Mouse (Mus musculus): ENCODE data around the gene Nucb1. TPM values are rescaled to one million over a fixed set of nuclear protein-coding genes. Genes with fewer than 3 reads are reported as not detected.

The Nucb1 gene
- polyA plus RNA-seq, 1 experiment, result 115 TPM

GRCm38 (mm10) chr7:45539095-45539494 lies 28.9 kb upstream of the Nucb1 start:
- Histone ChIP-seq H3K79me2 (ENCODE audit: control insufficient read depth, insufficient read depth) (no peaks in the 10 kb centered on the region), H3ac (ENCODE audit: control insufficient read depth, insufficient read length, low read depth) (no peak overlapping the region), H3K4me3 (ENCODE audit: insufficient read depth, poor library complexity, severe bottlenecking) (no peak overlapping the region), H3K79me3 (ENCODE audit: low read depth) (no peaks in the 10 kb centered on the region), H3K36me3 (ENCODE audit: control insufficient read depth, insufficient read depth) (no peaks in the 10 kb centered on the region), H3K27me3 (ENCODE audit: control insufficient read depth, insufficient read depth, insufficient read length) (no peaks in the 10 kb centered on the region)
- TF ChIP-seq CTCF (IDR thresholded peaks at IDR 0.05; ENCODE audit: control insufficient read depth, insufficient read depth, insufficient read length) (no peak), CEBPB (IDR thresholded peaks at IDR 0.05; ENCODE audit: low read depth) (no peak), MYOD1 (IDR thresholded peaks at IDR 0.05; ENCODE audit: control insufficient read depth, insufficient read length, low read depth) (no peak), MAX (IDR thresholded peaks at IDR 0.05) (no peak), FOSL1 (IDR thresholded peaks at IDR 0.05; ENCODE audit: insufficient read depth, low read length, poor library complexity, severe bottlenecking) (no peak), USF1 (IDR thresholded peaks at IDR 0.05; ENCODE audit: low read depth) (no peak), MYOG (IDR thresholded peaks at IDR 0.05; ENCODE audit: control insufficient read depth, extremely low read depth, insufficient read length) (no peak)

- Histone ChIP-seq H3ac (ENCODE audit: control insufficient read depth, insufficient read length, low read depth) (no peak overlapping the region), H3K79me2 (ENCODE audit: control insufficient read depth, insufficient read depth) (no peaks in the 10 kb centered on the region), H3K27me3 (ENCODE audit: control insufficient read depth, insufficient read depth, insufficient read length) (no peaks in the 10 kb centered on the region), H3K4me3 (ENCODE audit: insufficient read depth, poor library complexity, severe bottlenecking) (no peak overlapping the region), H3K79me3 (ENCODE audit: low read depth) (no peaks in the 10 kb centered on the region), H3K36me3 (ENCODE audit: control insufficient read depth, insufficient read depth) (no peaks in the 10 kb centered on the region)
- TF ChIP-seq CTCF (IDR thresholded peaks at IDR 0.05; ENCODE audit: control insufficient read depth, insufficient read depth, insufficient read length) (no peak), FOSL1 (IDR thresholded peaks at IDR 0.05; ENCODE audit: insufficient read depth, low read length, poor library complexity, severe bottlenecking) (no peak), MAX (IDR thresholded peaks at IDR 0.05) (no peak), CEBPB (IDR thresholded peaks at IDR 0.05; ENCODE audit: low read depth) (no peak), USF1 (IDR thresholded peaks at IDR 0.05; ENCODE audit: low read depth) (no peak), MYOG (IDR thresholded peaks at IDR 0.05; ENCODE audit: control insufficient read depth, extremely low read depth, insufficient read length) (no peak), MYOD1 (IDR thresholded peaks at IDR 0.05; ENCODE audit: control insufficient read depth, insufficient read length, low read depth) (no peak)
Observed at GRCm38 (mm10) chr7:45538163-45539041, 28.2 kb upstream of the Nucb1 start.

- Histone ChIP-seq H3K27me3 (ENCODE audit: control insufficient read depth, insufficient read depth, insufficient read length) (no peaks in the 10 kb centered on the region), H3K36me3 (ENCODE audit: control insufficient read depth, insufficient read depth) (no peaks in the 10 kb centered on the region), H3K79me3 (ENCODE audit: low read depth) (no peaks in the 10 kb centered on the region), H3ac (ENCODE audit: control insufficient read depth, insufficient read length, low read depth) (no peak overlapping the region), H3K79me2 (ENCODE audit: control insufficient read depth, insufficient read depth) (no peaks in the 10 kb centered on the region), H3K4me3 (ENCODE audit: insufficient read depth, poor library complexity, severe bottlenecking) (no peak overlapping the region)
- TF ChIP-seq USF1 (IDR thresholded peaks at IDR 0.05; ENCODE audit: low read depth) (no peak), CEBPB (IDR thresholded peaks at IDR 0.05; ENCODE audit: low read depth) (no peak), FOSL1 (IDR thresholded peaks at IDR 0.05; ENCODE audit: insufficient read depth, low read length, poor library complexity, severe bottlenecking) (no peak), MYOD1 (IDR thresholded peaks at IDR 0.05; ENCODE audit: control insufficient read depth, insufficient read length, low read depth) (no peak), MAX (IDR thresholded peaks at IDR 0.05) (no peak), MYOG (IDR thresholded peaks at IDR 0.05; ENCODE audit: control insufficient read depth, extremely low read depth, insufficient read length) (no peak), CTCF (IDR thresholded peaks at IDR 0.05; ENCODE audit: control insufficient read depth, insufficient read depth, insufficient read length) (no peak)
Observed at GRCm38 (mm10) chr7:45537602-45538001, 27.4 kb upstream of the Nucb1 start.

GRCm38 (mm10) chr7:45535676-45536075 lies 25.5 kb upstream of the Nucb1 start:
- Histone ChIP-seq H3K79me2 (ENCODE audit: control insufficient read depth, insufficient read depth) (no peaks in the 10 kb centered on the region), H3K27me3 (ENCODE audit: control insufficient read depth, insufficient read depth, insufficient read length) (no peaks in the 10 kb centered on the region), H3K36me3 (ENCODE audit: control insufficient read depth, insufficient read depth) (no peaks in the 10 kb centered on the region), H3K79me3 (ENCODE audit: low read depth) (no peaks in the 10 kb centered on the region), H3ac (ENCODE audit: control insufficient read depth, insufficient read length, low read depth) (no peak overlapping the region), H3K4me3 (ENCODE audit: insufficient read depth, poor library complexity, severe bottlenecking) (no peak overlapping the region)
- TF ChIP-seq FOSL1 (IDR thresholded peaks at IDR 0.05; ENCODE audit: insufficient read depth, low read length, poor library complexity, severe bottlenecking) (no peak), MYOD1 (IDR thresholded peaks at IDR 0.05; ENCODE audit: control insufficient read depth, insufficient read length, low read depth) (no peak), CEBPB (IDR thresholded peaks at IDR 0.05; ENCODE audit: low read depth) (no peak), USF1 (IDR thresholded peaks at IDR 0.05; ENCODE audit: low read depth) (no peak), CTCF (IDR thresholded peaks at IDR 0.05; ENCODE audit: control insufficient read depth, insufficient read depth, insufficient read length) (no peak), MAX (IDR thresholded peaks at IDR 0.05) (no peak), MYOG (IDR thresholded peaks at IDR 0.05; ENCODE audit: control insufficient read depth, extremely low read depth, insufficient read length) (no peak)

- Histone ChIP-seq H3K79me2 (ENCODE audit: control insufficient read depth, insufficient read depth) (peaks cover 4% of the 10 kb centered on the region), H3K79me3 (ENCODE audit: low read depth) (peaks cover 1% of the 10 kb centered on the region), H3ac (ENCODE audit: control insufficient read depth, insufficient read length, low read depth) (no peak overlapping the region), H3K36me3 (ENCODE audit: control insufficient read depth, insufficient read depth) (no peaks in the 10 kb centered on the region), H3K27me3 (ENCODE audit: control insufficient read depth, insufficient read depth, insufficient read length) (no peaks in the 10 kb centered on the region), H3K4me3 (ENCODE audit: insufficient read depth, poor library complexity, severe bottlenecking) (no peak overlapping the region)
- TF ChIP-seq USF1 (IDR thresholded peaks at IDR 0.05; ENCODE audit: low read depth) (no peak), CEBPB (IDR thresholded peaks at IDR 0.05; ENCODE audit: low read depth) (no peak), MYOD1 (IDR thresholded peaks at IDR 0.05; ENCODE audit: control insufficient read depth, insufficient read length, low read depth) (no peak), FOSL1 (IDR thresholded peaks at IDR 0.05; ENCODE audit: insufficient read depth, low read length, poor library complexity, severe bottlenecking) (no peak), CTCF (IDR thresholded peaks at IDR 0.05; ENCODE audit: control insufficient read depth, insufficient read depth, insufficient read length) (no peak), MAX (IDR thresholded peaks at IDR 0.05) (no peak), MYOG (IDR thresholded peaks at IDR 0.05; ENCODE audit: control insufficient read depth, extremely low read depth, insufficient read length) (no peak)
Observed at GRCm38 (mm10) chr7:45530643-45531042, 20.4 kb upstream of the Nucb1 start.
